Mouse (Mus musculus) lung, adult 2 months (tissue): Measurements from ENCODE around the gene Rgl1. TPM values are rescaled to one million over a fixed set of nuclear protein-coding genes. Genes with fewer than 3 reads are reported as not detected.
A peak's percentile ranks its signal among the peaks of the same experiment; 100 is the strongest.

Experiments
- DNase-seq: peaks from one replicate; pipeline ENCODE4 v3.0.0; 2022
- H3K4me1 ChIP-seq: fragments of 200-500 bp; 2 replicates; pipeline ENCODE4 v1.6.1; 2011; ENCODE audit warnings: low read length; ENCODE audit not compliant: control insufficient read depth, insufficient read depth
- H3K4me3 ChIP-seq: fragments of 200-500 bp; replicated peaks from 2 replicates; pipeline ENCODE3; 2011; ENCODE audit warnings: low read depth, mild to moderate bottlenecking, control low read depth, low read length; ENCODE audit errors: extremely low read depth
- CTCF ChIP-seq: fragments of 200-500 bp; IDR thresholded peaks from 2 replicates; pipeline ENCODE4 v1.5.1; 2011; ENCODE audit warnings: mild to moderate bottlenecking, low read length, control low read depth; ENCODE audit not compliant: insufficient read depth
- POLR2A ChIP-seq: fragments of 200-500 bp; IDR thresholded peaks from 2 replicates; pipeline ENCODE4 v1.6.1; 2011; ENCODE audit warnings: low read depth, mild to moderate bottlenecking, control low read depth, low read length, borderline replicate concordance; ENCODE audit errors: extremely low read depth
- WGBS: fragments of 180-500 bp; shearing (Covaris S2); methylation state at CpG from one replicate; pipeline ENCODE4 v1.1.7; 2018; 5-methylcytosine and 5-hydroxymethylcytosine counted together
- polyA plus RNA-seq: library from polyadenylated mRNA; depleted of rRNA; stranded (reverse); fragments of >200 nt; gene quantifications from 2 replicates; pipeline ENCODE4 v1.2.3, GENCODE M21; 2012

Rgl1 gene
- polyA plus RNA-seq, 1 experiment, result 35.7 TPM

- H3K4me1 ChIP-seq, result peaks cover 8% of the 10 kb centered on the region
- TF ChIP-seq POLR2A, result no peak
- peak; percentile 85 for TF ChIP-seq CTCF
- no peak overlapping the region for H3K4me3 ChIP-seq
- 80% methylated on average over 16 of the region's 16 CpGs for WGBS
- peak; percentile 60 for DNase-seq
Observed at GRCm38 (mm10) chr1:152520798-152521575, 245.2 kb downstream of the Rgl1 start.

- Histone ChIP-seq H3K4me3 (no peak overlapping the region), H3K4me1 (peaks cover 4% of the 10 kb centered on the region; the same call in 1 of the 2 replicates)
- no peak for DNase-seq
- 86% methylated on average over 8 of the region's 8 CpGs for WGBS
- TF ChIP-seq POLR2A (no peak), CTCF (no peak)
Observed at GRCm38 (mm10) chr1:152518971-152519370, 247.2 kb downstream of the Rgl1 start.

GRCm38 (mm10) chr1:152517057-152517570 is 249.0 kb downstream of the Rgl1 start:
- no peak for DNase-seq
- TF ChIP-seq CTCF (no peak), POLR2A (no peak)
- Histone ChIP-seq H3K4me3 (no peak overlapping the region), H3K4me1 (no peaks in the 10 kb centered on the region)
- 61% methylated on average over 4 of the region's 4 CpGs for WGBS

- no peaks in the 10 kb centered on the region for H3K4me1 ChIP-seq
- no peak overlapping the region for H3K4me3 ChIP-seq
- DNase-seq, result no peak
- TF ChIP-seq CTCF (no peak), POLR2A (no peak)
- WGBS, result 57% methylated on average over 4 of the region's 4 CpGs
Observed at GRCm38 (mm10) chr1:152514256-152514655, 251.9 kb downstream of the Rgl1 start.

GRCm38 (mm10) chr1:152511237-152511636 is 254.9 kb downstream of the Rgl1 start:
- peak; percentile 49 for TF ChIP-seq CTCF
- no peak for TF ChIP-seq POLR2A
- no peak overlapping the region for H3K4me3 ChIP-seq
- H3K4me1 ChIP-seq, result no peaks in the 10 kb centered on the region
- WGBS, result 72% methylated on average over 4 of the region's 4 CpGs
- no peak for DNase-seq

- no peak for DNase-seq
- Histone ChIP-seq H3K4me3 (no peak overlapping the region), H3K4me1 (no peaks in the 10 kb centered on the region)
- TF ChIP-seq POLR2A (no peak), CTCF (no peak)
- WGBS, result 89% methylated on average over 11 of the region's 11 CpGs
Observed at GRCm38 (mm10) chr1:152508481-152509220, 257.5 kb downstream of the Rgl1 start.

GRCm38 (mm10) chr1:152506726-152507125 is 259.4 kb downstream of the Rgl1 start:
- no peak for DNase-seq
- WGBS, result 92% methylated on average over 7 of the region's 7 CpGs
- Histone ChIP-seq H3K4me3 (no peak overlapping the region), H3K4me1 (no peaks in the 10 kb centered on the region)
- no peak for TF ChIP-seq POLR2A
- TF ChIP-seq CTCF, result no peak

GRCm38 (mm10) chr1:152506175-152506574 is 260.0 kb downstream of the Rgl1 start:
- 87% methylated on average over 5 of the region's 5 CpGs for WGBS

GRCm38 (mm10) chr1:152499802-152500201 is 266.3 kb downstream of the Rgl1 start:
- 47% methylated on average over 12 of the region's 12 CpGs for WGBS
- DNase-seq, result no peak
- Histone ChIP-seq H3K4me1 (peaks cover 16% of the 10 kb centered on the region), H3K4me3 (no peak overlapping the region)
- TF ChIP-seq POLR2A (no peak), CTCF (no peak)

More at GRCm38 (mm10) chr1:152506175-152506574, 260.0 kb downstream of the Rgl1 start:
- DNase-seq, result no peak
- H3K4me1 ChIP-seq, result no peaks in the 10 kb centered on the region
- TF ChIP-seq POLR2A (no peak), CTCF (no peak)
- H3K4me3 ChIP-seq, result no peak overlapping the region

GRCm38 (mm10) chr1:152497581-152497980 is 268.6 kb downstream of the Rgl1 start:
- WGBS, result 22% methylated on average over 11 of the region's 11 CpGs
- peak overlapping the region; percentile 33 for H3K4me3 ChIP-seq
- DNase-seq, result peak; percentile 24
- peaks cover 16% of the 10 kb centered on the region for H3K4me1 ChIP-seq
- peak; percentile 25; the same call in 1 of the 2 replicates for TF ChIP-seq POLR2A
- TF ChIP-seq CTCF, result no peak
